In the genomic region with DNA sequence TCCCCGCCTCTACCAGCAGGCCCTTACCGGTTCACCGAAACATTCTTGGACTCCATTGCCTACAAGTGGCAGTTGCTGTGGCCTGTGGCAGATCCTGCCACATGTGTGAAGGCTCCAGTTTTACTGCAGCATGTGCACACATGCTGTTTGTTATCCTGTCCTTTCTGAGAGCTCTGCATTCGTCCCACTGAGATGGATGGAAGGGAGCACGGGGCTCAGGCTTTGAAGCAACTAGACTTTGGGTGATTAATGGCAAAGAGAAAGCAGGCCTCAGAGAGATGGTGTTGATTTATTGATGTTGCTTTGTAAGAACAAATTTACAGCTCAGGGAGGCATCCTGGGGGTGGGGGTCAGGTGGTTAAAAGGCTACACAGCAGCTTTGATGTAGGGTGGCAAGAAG, we compare ENCODE assay signal across 24 mouse cellular contexts. TPM values are rescaled to one million over a fixed set of nuclear protein-coding genes. Genes with fewer than 3 reads are reported as not detected.
DNase-seq lines count a peak whose midpoint lies in the region; ATAC-seq lines count a peak whose summit lies in the region.
"Had no signal": no experiment of that assay in that cellular context is flagged by ENCODE, and none has a peak within 500 bp of the region (broad histone marks: within the 10 kb centered on the region; RNA-seq: fewer than 3 reads in every experiment).

No protein-coding gene starts in this region.

- H3K4me2 ChIP-seq in kidney, embryonic 14.5 days (replicated peaks; ENCODE audit: low read depth, low read length), result no peak overlapping the region
- no peak overlapping the region for H3K4me2 ChIP-seq in limb, embryonic 12.5 days
- no peak overlapping the region for H3K4me2 ChIP-seq in neural tube, embryonic 12.5 days (replicated peaks)
- H3K4me2 ChIP-seq: heart, embryonic 15.5 days; liver, embryonic 11.5 days; lung, embryonic 15.5 days; midbrain, embryonic 11.5 days had no signal

- no peaks in the 10 kb centered on the region for H3K27me3 ChIP-seq in kidney, embryonic 14.5 days (ENCODE audit: control insufficient read depth, insufficient read depth, low read length)
- no peaks in the 10 kb centered on the region for H3K27me3 ChIP-seq in limb, embryonic 12.5 days
- H3K27me3 ChIP-seq in neural tube, embryonic 12.5 days (replicated peaks), result no peaks in the 10 kb centered on the region
- H3K27me3 ChIP-seq: heart, embryonic 15.5 days; lung, embryonic 15.5 days had no signal

- 37% methylated on average over 5 of the region's 5 CpGs for WGBS in kidney, embryonic 14.5 days
- WGBS in limb, embryonic 12.5 days, result 9% methylated on average over 5 of the region's 5 CpGs
- 23% methylated on average over 5 of the region's 5 CpGs for WGBS in neural tube, embryonic 12.5 days

- no peak overlapping the region for H3K4me3 ChIP-seq in kidney, embryonic 14.5 days (ENCODE audit: low read length)
- H3K4me3 ChIP-seq in limb, embryonic 12.5 days (replicated peaks), result no peak overlapping the region
- H3K4me3 ChIP-seq in neural tube, embryonic 12.5 days, result no peak overlapping the region
- H3K4me3 ChIP-seq: heart, embryonic 10.5 days; heart, embryonic 15.5 days; layer of hippocampus, adult 2 months; lung, embryonic 15.5 days; myocyte had no signal

- H3K36me3 ChIP-seq in kidney, embryonic 14.5 days (ENCODE audit: control insufficient read depth, insufficient read depth, low read length), result peaks cover 24% of the 10 kb centered on the region
- peaks cover 37% of the 10 kb centered on the region for H3K36me3 ChIP-seq in limb, embryonic 12.5 days
- H3K36me3 ChIP-seq in neural tube, embryonic 12.5 days, result peaks cover 21% of the 10 kb centered on the region

- H3K27ac ChIP-seq in kidney, embryonic 14.5 days (ENCODE audit: low read depth, low read length), result peak overlapping the region; percentile 24; the same call in 1 of the 2 replicates
- H3K27ac ChIP-seq in limb, embryonic 12.5 days, result peak overlapping the region; percentile 73
- H3K27ac ChIP-seq in neural tube, embryonic 12.5 days, result no peak overlapping the region
- H3K27ac ChIP-seq: heart, embryonic 10.5 days; heart, embryonic 15.5 days; layer of hippocampus, adult 2 months; lung, embryonic 15.5 days had no signal

- peak overlapping the region; percentile 34; the same call in 1 of the 2 replicates for H3K9ac ChIP-seq in kidney, embryonic 14.5 days (ENCODE audit: low read depth, low read length)
- H3K9ac ChIP-seq in limb, embryonic 12.5 days (replicated peaks), result peak overlapping the region; percentile 44; the same call in 1 of the 2 replicates
- 0 out of 2 replicates have a peak overlapping the region, but pooled peaks have one; percentile 18 for H3K9ac ChIP-seq in neural tube, embryonic 12.5 days
- H3K9ac ChIP-seq: heart, embryonic 15.5 days; lung, embryonic 15.5 days had no signal

- ATAC-seq in kidney, embryonic 14.5 days (ENCODE audit: low FRiP score, low TSS enrichment), result no peak
- no peak for ATAC-seq in limb, embryonic 12.5 days (ENCODE audit: insufficient number of reproducible peaks, insufficient read depth, low FRiP score, low TSS enrichment, low read depth)
- ATAC-seq in neural tube, embryonic 12.5 days (ENCODE audit: low FRiP score, low read depth), result no peak
- ATAC-seq: forebrain, embryonic 14.5 days; hindbrain, embryonic 16.5 days had no signal

- peaks cover 42% of the 10 kb centered on the region for H3K4me1 ChIP-seq in kidney, embryonic 14.5 days (ENCODE audit: control insufficient read depth, insufficient read depth, low read length)
- peaks cover 77% of the 10 kb centered on the region for H3K4me1 ChIP-seq in limb, embryonic 12.5 days (replicated peaks)
- peaks cover 51% of the 10 kb centered on the region for H3K4me1 ChIP-seq in neural tube, embryonic 12.5 days

- H3K9me3 ChIP-seq in kidney, embryonic 14.5 days (ENCODE audit: control insufficient read depth, low read length), result no peaks in the 10 kb centered on the region
- no peaks in the 10 kb centered on the region for H3K9me3 ChIP-seq in limb, embryonic 12.5 days
- no peaks in the 10 kb centered on the region for H3K9me3 ChIP-seq in neural tube, embryonic 12.5 days
- H3K9me3 ChIP-seq: heart, embryonic 10.5 days; heart, embryonic 15.5 days; lung, embryonic 15.5 days had no signal

- no peak for DNase-seq in kidney, postnatal 25 days
- DNase-seq in embryo, embryonic 10.5 days (ENCODE audit: low spot score), result peak; percentile 48
- DNase-seq in urinary bladder, postnatal 10 days (ENCODE audit: low spot score), result no peak
- DNase-seq in cerebellum, postnatal 10 days, result no peak
- DNase-seq: adrenal gland, postnatal 14 days; cerebellum, adult 11-12 months; gastrocnemius, postnatal 25 days; kidney, adult 2 months; kidney, postnatal 14 days; spleen, adult 18-20 months; thymus, adult 18-20 months; thymus, postnatal 25 days had no signal

RNA-seq across cellular contexts. Expression of gene Cenpx, which starts 2.9 kb away (rescaled TPM):
- 157 and 195 TPM in 2 replicates for polyA plus RNA-seq in kidney, embryonic 14.5 days (2014; fragmentation: Nextera tagmentation; extraction: Ambion mirVana)
- polyA plus RNA-seq in limb, embryonic 12.5 days (2016; fragmentation: Nextera tagmentation; extraction: Ambion mirVana), result 131 and 138 TPM in 2 replicates
- polyA plus RNA-seq in neural tube, embryonic 12.5 days (2016; fragmentation: Nextera tagmentation; extraction: Ambion mirVana), result 108 and 114 TPM in 2 replicates

RNA-seq across cellular contexts. Expression of gene Lrrc45, which starts 3.1 kb away (rescaled TPM):
- polyA plus RNA-seq in kidney, embryonic 14.5 days (2014; fragmentation: Nextera tagmentation; extraction: Ambion mirVana), result 41.9 and 43.1 TPM in 2 replicates
- 77.9 and 78.4 TPM in 2 replicates for polyA plus RNA-seq in limb, embryonic 12.5 days (2016; fragmentation: Nextera tagmentation; extraction: Ambion mirVana)
- polyA plus RNA-seq in neural tube, embryonic 12.5 days (2016; fragmentation: Nextera tagmentation; extraction: Ambion mirVana), result 70.9 and 72.6 TPM in 2 replicates

RNA-seq across cellular contexts. Expression of gene Rac3, which starts 10.6 kb away (rescaled TPM):
- polyA plus RNA-seq in kidney, embryonic 14.5 days (2014; fragmentation: Nextera tagmentation; extraction: Ambion mirVana), result 5.0 and 28.7 TPM in 2 replicates
- 48.5 and 51.2 TPM in 2 replicates for polyA plus RNA-seq in limb, embryonic 12.5 days (2016; fragmentation: Nextera tagmentation; extraction: Ambion mirVana)
- 118 and 119 TPM in 2 replicates for polyA plus RNA-seq in neural tube, embryonic 12.5 days (2016; fragmentation: Nextera tagmentation; extraction: Ambion mirVana)

RNA-seq across cellular contexts. Expression of gene Dcxr, which starts 16.4 kb away (rescaled TPM):
- polyA plus RNA-seq in kidney, embryonic 14.5 days (2014; fragmentation: Nextera tagmentation; extraction: Ambion mirVana), result 21.1 and 23.2 TPM in 2 replicates
- 14.8 and 17.8 TPM in 2 replicates for polyA plus RNA-seq in limb, embryonic 12.5 days (2016; fragmentation: Nextera tagmentation; extraction: Ambion mirVana)
- polyA plus RNA-seq in neural tube, embryonic 12.5 days (2016; fragmentation: Nextera tagmentation; extraction: Ambion mirVana), result 12.3 and 16.7 TPM in 2 replicates

RNA-seq across cellular contexts. Expression of gene Cbr2, which starts 21.2 kb away (rescaled TPM):
- 0.47 TPM in 1 of 2 replicates, not detected in the other for polyA plus RNA-seq in kidney, embryonic 14.5 days (2014; fragmentation: Nextera tagmentation; extraction: Ambion mirVana)
- 4.6 and 7.2 TPM in 2 replicates for polyA plus RNA-seq in limb, embryonic 12.5 days (2016; fragmentation: Nextera tagmentation; extraction: Ambion mirVana)
- polyA plus RNA-seq in neural tube, embryonic 12.5 days (2016; fragmentation: Nextera tagmentation; extraction: Ambion mirVana), result 0.95 and 1.6 TPM in 2 replicates
